Mouse (Mus musculus): ENCODE measurements around the gene Ano2. TPM values are rescaled to one million over a fixed set of nuclear protein-coding genes. Genes with fewer than 3 reads are reported as not detected.

Ano2 gene
- polyA plus RNA-seq, 1 experiment from 2014 or later: 1.5 TPM

DNA sequence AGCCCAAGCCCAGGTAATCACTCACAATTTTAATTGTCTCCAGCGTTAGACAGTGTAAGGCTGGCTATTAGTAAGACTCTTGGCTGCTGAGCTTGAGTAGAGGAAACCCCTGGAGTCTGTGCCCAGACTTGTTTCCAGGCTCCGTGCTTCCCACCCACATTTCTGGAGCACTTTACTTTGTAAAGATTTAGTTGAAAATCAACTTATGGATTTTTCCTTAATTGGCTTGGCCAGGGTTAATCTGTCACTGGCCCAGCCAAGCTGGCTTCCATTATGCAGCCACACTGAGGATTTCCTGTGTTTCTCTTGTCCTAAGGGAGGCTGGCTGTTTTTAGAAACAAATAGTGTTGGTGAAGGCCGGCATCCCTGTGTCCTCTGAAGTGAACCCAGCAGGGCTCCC is 318.9 kb downstream of the Ano2 start:
- Histone ChIP-seq H3K27ac (ENCODE audit: low read depth, low read length) (no peak overlapping the region), H3K4me3 (ENCODE audit: low read depth, low read length) (no peak overlapping the region), H3K27me3 (replicated peaks; ENCODE audit: control insufficient read depth, insufficient read depth, low read length) (no peaks in the 10 kb centered on the region), H3K4me1 (replicated peaks; ENCODE audit: control insufficient read depth, insufficient read depth, low read length) (no peaks in the 10 kb centered on the region), H3K36me3 (ENCODE audit: control insufficient read depth, insufficient read depth) (no peaks in the 10 kb centered on the region), H3K9me3 (ENCODE audit: control insufficient read depth) (no peaks in the 10 kb centered on the region), H3K4me2 (replicated peaks; ENCODE audit: low read depth) (no peak overlapping the region), H3K9ac (ENCODE audit: low read depth, low read length) (no peak overlapping the region)
- WGBS: 27% methylated on average over 3 of the region's 3 CpGs
- ATAC-seq: no peak
- TF ChIP-seq CTCF (IDR thresholded peaks at IDR 0.05; ENCODE audit: low read depth): no peak

DNA sequence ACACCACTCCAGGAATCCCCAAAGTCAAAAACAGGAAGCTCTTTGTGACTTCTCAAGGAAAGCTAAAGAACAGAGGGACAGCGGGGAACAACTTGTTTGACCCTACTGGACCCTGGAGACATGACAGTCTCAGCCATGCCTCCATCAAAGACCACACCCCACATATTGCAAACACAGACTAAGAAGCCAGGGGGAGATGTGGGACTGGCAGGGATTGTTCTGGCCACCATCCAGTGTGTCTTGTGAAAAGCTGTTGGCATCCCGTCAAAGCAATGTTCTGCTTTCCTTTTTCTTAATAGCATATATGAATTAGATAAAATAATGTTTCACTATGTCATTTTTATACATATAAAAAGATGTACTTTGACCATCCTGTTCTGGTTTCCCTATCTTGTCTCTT is 326.8 kb downstream of the Ano2 start:
- Histone ChIP-seq H3K27ac (ENCODE audit: low read depth, low read length) (no peak overlapping the region), H3K36me3 (ENCODE audit: control insufficient read depth, insufficient read depth) (no peaks in the 10 kb centered on the region), H3K4me3 (ENCODE audit: low read depth, low read length) (no peak overlapping the region), H3K4me2 (replicated peaks; ENCODE audit: low read depth) (no peak overlapping the region), H3K4me1 (replicated peaks; ENCODE audit: control insufficient read depth, insufficient read depth, low read length) (no peaks in the 10 kb centered on the region), H3K9me3 (ENCODE audit: control insufficient read depth) (no peaks in the 10 kb centered on the region), H3K9ac (ENCODE audit: low read depth, low read length) (no peak overlapping the region), H3K27me3 (replicated peaks; ENCODE audit: control insufficient read depth, insufficient read depth, low read length) (no peaks in the 10 kb centered on the region)
- TF ChIP-seq CTCF (IDR thresholded peaks at IDR 0.05; ENCODE audit: low read depth): peak; percentile 34
- 80% methylated on average over 2 of the region's 2 CpGs for WGBS
- ATAC-seq: no peak

DNA sequence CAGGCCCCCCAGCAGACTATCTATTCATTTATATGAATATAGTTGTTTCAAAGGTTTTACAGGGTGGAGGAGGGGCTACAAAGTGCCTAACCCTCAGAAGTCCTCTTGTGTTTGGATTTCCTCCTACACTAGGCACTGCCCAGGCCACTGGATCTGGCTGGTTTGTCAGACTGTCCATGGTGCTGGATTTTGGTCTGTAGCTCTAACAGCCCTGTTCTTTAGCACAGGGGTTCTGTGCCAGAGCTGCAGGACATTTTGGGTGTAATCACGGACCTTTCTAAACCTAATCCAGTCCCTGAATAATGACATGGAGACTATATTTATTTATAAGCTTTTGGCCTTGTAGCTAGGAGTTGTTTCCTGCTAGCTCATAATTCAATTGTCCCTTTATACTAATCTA is 328.2 kb downstream of the Ano2 start:
- Histone ChIP-seq H3K9me3 (ENCODE audit: control insufficient read depth) (no peaks in the 10 kb centered on the region), H3K4me2 (replicated peaks; ENCODE audit: low read depth) (no peak overlapping the region), H3K27me3 (replicated peaks; ENCODE audit: control insufficient read depth, insufficient read depth, low read length) (no peaks in the 10 kb centered on the region), H3K4me3 (ENCODE audit: low read depth, low read length) (no peak overlapping the region), H3K27ac (ENCODE audit: low read depth, low read length) (no peak overlapping the region), H3K4me1 (replicated peaks; ENCODE audit: control insufficient read depth, insufficient read depth, low read length) (no peaks in the 10 kb centered on the region), H3K36me3 (ENCODE audit: control insufficient read depth, insufficient read depth) (no peaks in the 10 kb centered on the region), H3K9ac (ENCODE audit: low read depth, low read length) (no peak overlapping the region)
- 50% methylated on average over 1 of the region's 1 CpGs for WGBS
- no peak for ATAC-seq
- TF ChIP-seq CTCF (IDR thresholded peaks at IDR 0.05; ENCODE audit: low read depth): no peak

DNA sequence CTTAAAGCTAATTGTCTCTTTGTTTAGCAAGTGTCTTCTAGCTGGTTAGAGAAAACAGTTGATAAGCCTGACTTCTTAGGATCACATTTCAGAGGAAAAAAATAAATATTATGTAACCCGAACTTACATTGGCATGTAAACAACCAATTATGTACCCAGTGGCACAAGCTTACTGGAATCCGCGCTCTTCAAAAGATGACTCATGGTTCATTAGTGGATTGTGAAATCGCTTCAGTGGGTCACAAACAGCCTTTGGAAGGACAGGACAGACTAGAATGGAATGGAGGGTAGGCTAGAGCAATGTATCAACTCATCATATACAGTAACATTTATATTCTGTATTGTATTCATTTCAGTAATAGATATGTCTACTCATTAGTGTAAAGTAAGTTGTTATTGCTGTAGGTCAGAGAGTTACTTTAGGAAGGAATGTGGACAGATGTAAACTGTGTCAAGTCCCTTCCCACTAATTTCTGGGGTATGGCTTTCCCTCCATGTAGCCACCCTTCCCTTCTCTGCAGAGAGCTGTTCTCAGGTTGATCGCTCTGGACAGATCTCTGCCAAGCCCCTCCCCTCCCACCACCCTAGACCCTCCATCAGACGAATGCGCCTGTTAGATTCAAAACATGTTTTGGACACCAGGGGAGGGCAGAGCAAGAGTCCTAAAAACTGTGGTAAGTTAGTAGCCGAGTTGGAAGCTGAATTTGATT is 343.6 kb downstream of the Ano2 start:
- Histone ChIP-seq H3K4me1 (replicated peaks; ENCODE audit: control insufficient read depth, insufficient read depth, low read length) (no peaks in the 10 kb centered on the region), H3K27me3 (replicated peaks; ENCODE audit: control insufficient read depth, insufficient read depth, low read length) (no peaks in the 10 kb centered on the region), H3K4me3 (ENCODE audit: low read depth, low read length) (no peak overlapping the region), H3K36me3 (ENCODE audit: control insufficient read depth, insufficient read depth) (no peaks in the 10 kb centered on the region), H3K27ac (ENCODE audit: low read depth, low read length) (no peak overlapping the region), H3K9ac (ENCODE audit: low read depth, low read length) (no peak overlapping the region), H3K9me3 (ENCODE audit: control insufficient read depth) (no peaks in the 10 kb centered on the region), H3K4me2 (replicated peaks; ENCODE audit: low read depth) (no peak overlapping the region)
- ATAC-seq: no peak
- 43% methylated on average over 8 of the region's 8 CpGs for WGBS
- TF ChIP-seq CTCF (IDR thresholded peaks at IDR 0.05; ENCODE audit: low read depth): no peak

DNA sequence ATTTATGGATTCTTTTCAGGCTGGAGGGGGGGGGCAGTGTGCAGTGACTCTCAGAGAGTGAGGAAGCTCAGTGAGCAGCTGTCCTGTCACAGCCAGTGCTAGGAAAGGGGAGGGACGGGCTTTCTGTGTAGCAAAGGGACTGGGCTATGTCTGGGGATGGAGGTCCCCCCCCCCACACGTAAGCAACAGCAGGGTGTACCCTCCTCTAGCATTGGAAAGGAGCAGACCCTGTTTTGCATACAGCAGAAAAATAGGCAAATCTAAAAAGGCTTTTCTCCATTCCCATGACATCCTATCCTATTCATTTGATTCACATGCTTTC is 344.1 kb downstream of the Ano2 start:
- no peaks in the 10 kb centered on the region for H3K9me3 ChIP-seq (ENCODE audit: control insufficient read depth)
- TF ChIP-seq CTCF (IDR thresholded peaks at IDR 0.05; ENCODE audit: low read depth): no peak
- H3K4me1 ChIP-seq (replicated peaks; ENCODE audit: control insufficient read depth, insufficient read depth, low read length): no peaks in the 10 kb centered on the region
- H3K27ac ChIP-seq (ENCODE audit: low read depth, low read length): no peak overlapping the region
- no peak overlapping the region for H3K4me3 ChIP-seq (ENCODE audit: low read depth, low read length)
- no peaks in the 10 kb centered on the region for H3K36me3 ChIP-seq (ENCODE audit: control insufficient read depth, insufficient read depth)
- no peak overlapping the region for H3K9ac ChIP-seq (ENCODE audit: low read depth, low read length)
- WGBS: 37% methylated on average over 2 of the region's 2 CpGs
- H3K27me3 ChIP-seq (replicated peaks; ENCODE audit: control insufficient read depth, insufficient read depth, low read length): no peaks in the 10 kb centered on the region
- ATAC-seq: no peak
- 0 out of 2 replicates have a peak overlapping the region, but pooled peaks have one; percentile 6 for H3K4me2 ChIP-seq (replicated peaks; ENCODE audit: low read depth)

DNA sequence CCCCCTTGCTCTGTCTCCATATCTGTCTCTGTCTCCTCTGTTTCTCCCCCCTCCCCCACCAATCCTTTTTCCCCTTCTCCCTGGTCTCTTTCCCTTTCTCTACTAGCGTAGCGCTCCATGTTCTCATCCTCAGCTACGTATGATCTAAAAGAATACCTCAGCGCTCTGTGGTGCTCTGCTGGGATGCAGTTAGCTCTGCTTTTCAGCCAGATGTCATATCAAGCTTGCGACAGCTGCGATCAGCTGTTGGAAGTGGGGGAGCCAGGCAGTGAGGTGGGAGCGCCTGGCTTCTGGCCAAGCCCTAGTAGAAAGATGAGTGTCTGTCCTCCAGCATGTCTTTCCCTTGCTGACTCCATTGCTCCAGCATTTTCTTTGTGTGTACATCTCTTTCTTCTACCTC is 344.5 kb downstream of the Ano2 start:
- no peaks in the 10 kb centered on the region for H3K9me3 ChIP-seq (ENCODE audit: control insufficient read depth)
- no peak for ATAC-seq
- 62% methylated on average over 7 of the region's 7 CpGs for WGBS
- no peaks in the 10 kb centered on the region for H3K4me1 ChIP-seq (replicated peaks; ENCODE audit: control insufficient read depth, insufficient read depth, low read length)
- 0 out of 2 replicates have a peak overlapping the region, but pooled peaks have one; percentile 6 for H3K4me2 ChIP-seq (replicated peaks; ENCODE audit: low read depth)
- no peak for TF ChIP-seq CTCF (IDR thresholded peaks at IDR 0.05; ENCODE audit: low read depth)
- H3K36me3 ChIP-seq (ENCODE audit: control insufficient read depth, insufficient read depth): no peaks in the 10 kb centered on the region
- no peak overlapping the region for H3K4me3 ChIP-seq (ENCODE audit: low read depth, low read length)
- H3K9ac ChIP-seq (ENCODE audit: low read depth, low read length): no peak overlapping the region
- no peak overlapping the region for H3K27ac ChIP-seq (ENCODE audit: low read depth, low read length)
- H3K27me3 ChIP-seq (replicated peaks; ENCODE audit: control insufficient read depth, insufficient read depth, low read length): no peaks in the 10 kb centered on the region

DNA sequence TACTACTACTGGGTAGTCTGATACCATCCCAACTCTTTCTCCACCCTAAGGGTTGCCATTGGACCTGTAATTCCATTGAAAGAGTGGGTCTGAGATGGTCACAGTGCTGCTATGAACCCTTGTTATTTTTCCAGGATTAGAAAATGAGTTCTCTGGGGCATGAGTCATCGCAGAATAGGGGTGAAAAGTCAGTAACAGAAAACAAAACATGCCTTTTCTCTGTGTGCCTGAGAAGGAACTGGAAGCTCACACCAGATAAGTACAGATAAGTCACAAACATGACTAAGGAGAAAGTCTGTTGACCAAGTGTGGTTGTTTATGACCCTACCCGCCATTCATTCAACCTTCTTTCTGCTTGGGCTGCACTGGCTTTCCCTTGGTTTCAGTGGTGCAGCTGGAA is 345.4 kb downstream of the Ano2 start:
- Histone ChIP-seq H3K4me3 (ENCODE audit: low read depth, low read length) (no peak overlapping the region), H3K9ac (ENCODE audit: low read depth, low read length) (no peak overlapping the region), H3K27me3 (replicated peaks; ENCODE audit: control insufficient read depth, insufficient read depth, low read length) (no peaks in the 10 kb centered on the region), H3K4me1 (replicated peaks; ENCODE audit: control insufficient read depth, insufficient read depth, low read length) (no peaks in the 10 kb centered on the region), H3K9me3 (ENCODE audit: control insufficient read depth) (no peaks in the 10 kb centered on the region), H3K4me2 (replicated peaks; ENCODE audit: low read depth) (no peak overlapping the region), H3K36me3 (ENCODE audit: control insufficient read depth, insufficient read depth) (no peaks in the 10 kb centered on the region), H3K27ac (ENCODE audit: low read depth, low read length) (no peak overlapping the region)
- WGBS: 50% methylated on average over 2 of the region's 2 CpGs
- no peak for TF ChIP-seq CTCF (IDR thresholded peaks at IDR 0.05; ENCODE audit: low read depth)
- no peak for ATAC-seq

Data from intestine, postnatal 0 days (tissue).